Mouse (Mus musculus): ENCODE data around the gene Olfr829. TPM values are rescaled to one million over a fixed set of nuclear protein-coding genes. Genes with fewer than 3 reads are reported as not detected.
"Not testable (repeated sequence)": the region's sequence is repeated elsewhere in the genome, so short reads cannot be mapped to it uniquely, and the experiment has no call there.

Gene Olfr829
- not detected in 2 replicates for polyA plus RNA-seq (2012; ENCODE audit: insufficient read depth, low replicate concordance)

GRCm38 (mm10) chr9:18854633-18855032, at the start of gene Olfr829:
Olfr829 (plus strand) TSS chr9:18854933.
- no peaks in the 10 kb centered on the region for H3K36me3 ChIP-seq (replicated peaks; ENCODE audit: low read length)

GRCm38 (mm10) chr9:18819426-18819825, 35.3 kb upstream of the Olfr829 start, which contains the start of gene Olfr828:
Olfr828 (minus strand) TSS chr9:18819526.
- Histone ChIP-seq H3K27me3 (replicated peaks) (no peaks in the 10 kb centered on the region), H3K36me3 (replicated peaks; ENCODE audit: low read length) (no peaks in the 10 kb centered on the region), H3K4me1 (no peaks in the 10 kb centered on the region), H3K4me3 (replicated peaks) (no peak within 1 kb of the TSS), H3K9me3 (no peaks in the 10 kb centered on the region)
- TF ChIP-seq FLI1 (IDR thresholded peaks at IDR 0.05; ENCODE audit: low read length) (no peak), GATA1 (IDR thresholded peaks at IDR 0.05; ENCODE audit: borderline replicate concordance, low read length) (no peak)

More at GRCm38 (mm10) chr9:18854633-18855032, at the start of gene Olfr829:
- Histone ChIP-seq H3K27me3 (replicated peaks) (no peaks in the 10 kb centered on the region), H3K4me1 (no peaks in the 10 kb centered on the region), H3K9me3 (peaks cover 3% of the 10 kb centered on the region; the same call in 1 of the 2 replicates), H3K4me3 (replicated peaks) (no peak within 1 kb of the TSS)
- TF ChIP-seq FLI1 (IDR thresholded peaks at IDR 0.05; ENCODE audit: low read length) = no peak
- TF ChIP-seq GATA1 (IDR thresholded peaks at IDR 0.05; ENCODE audit: borderline replicate concordance, low read length) = no peak

GRCm38 (mm10) chr9:18874393-18874792, 19.7 kb downstream of the Olfr829 start, which contains the start of gene Olfr830:
Olfr830 (plus strand) TSS chr9:18874693.
- no peaks in the 10 kb centered on the region for H3K4me1 ChIP-seq
- H3K4me3 ChIP-seq (replicated peaks) = no peak within 1 kb of the TSS
- H3K36me3 ChIP-seq (replicated peaks; ENCODE audit: low read length) = no peaks in the 10 kb centered on the region
- no peaks in the 10 kb centered on the region for H3K9me3 ChIP-seq
- no peaks in the 10 kb centered on the region for H3K27me3 ChIP-seq (replicated peaks)
- TF ChIP-seq GATA1 (IDR thresholded peaks at IDR 0.05; ENCODE audit: borderline replicate concordance, low read length) = no peak
- TF ChIP-seq FLI1 (IDR thresholded peaks at IDR 0.05; ENCODE audit: low read length) = no peak

- not testable (repeated sequence) for H3K9me3 ChIP-seq; H3K4me3 ChIP-seq (replicated peaks); H3K4me1 ChIP-seq; H3K36me3 ChIP-seq (replicated peaks; ENCODE audit: low read length); H3K27me3 ChIP-seq (replicated peaks)
Measured at GRCm38 (mm10) chr9:18907699-18908098, 53.0 kb downstream of the Olfr829 start.

Other genes with a start within 250 kb of the Olfr829 start
- not detected in 2 replicates for gene Muc16, start 180.4 kb upstream of the Olfr829 start, polyA plus RNA-seq (2012; ENCODE audit: insufficient read depth, low replicate concordance)
- gene Olfr24, start 90.9 kb upstream of the Olfr829 start, polyA plus RNA-seq (2012; ENCODE audit: insufficient read depth, low replicate concordance) = not detected in 2 replicates
- not detected in 2 replicates for gene Olfr828, start 35.4 kb upstream of the Olfr829 start, polyA plus RNA-seq (2012; ENCODE audit: insufficient read depth, low replicate concordance)
- gene Olfr830, start 19.8 kb downstream of the Olfr829 start, polyA plus RNA-seq (2012; ENCODE audit: insufficient read depth, low replicate concordance) = not detected in 2 replicates
- not detected in 2 replicates for gene Olfr832, start 82.2 kb downstream of the Olfr829 start, polyA plus RNA-seq (2012; ENCODE audit: insufficient read depth, low replicate concordance)
- gene Olfr834, start 133.1 kb downstream of the Olfr829 start, polyA plus RNA-seq (2012; ENCODE audit: insufficient read depth, low replicate concordance) = not detected in 2 replicates
- not detected in 2 replicates for gene Olfr835, start 177.8 kb downstream of the Olfr829 start, polyA plus RNA-seq (2012; ENCODE audit: insufficient read depth, low replicate concordance)